Mouse (Mus musculus): Measurements from ENCODE around the gene Ltbp3. TPM values are rescaled to one million over a fixed set of nuclear protein-coding genes. Genes with fewer than 3 reads are reported as not detected.

Gene Ltbp3
- polyA plus RNA-seq, 1 experiment from 2014 or later, result 4.8 TPM

- H3K4me2 ChIP-seq, result peak overlapping the region; percentile 45
- 13% methylated on average over 34 of the region's 36 CpGs for WGBS
- ATAC-seq (ENCODE audit: low FRiP score) (peak; percentile 33; the same call in 1 of the 2 replicates), DNase-seq (ENCODE audit: low spot score, missing footprints) (peak; percentile 88)
- no peak overlapping the region for H3K27ac ChIP-seq (ENCODE audit: low read depth, low read length)
- peaks cover 26% of the 10 kb centered on the region for H3K27me3 ChIP-seq (ENCODE audit: control insufficient read depth, insufficient read depth, low read length)
- peaks cover 11% of the 10 kb centered on the region for H3K4me1 ChIP-seq (ENCODE audit: control insufficient read depth, insufficient read depth, low read length)
- peak overlapping the region; percentile 56 for H3K9ac ChIP-seq (ENCODE audit: low read length)
- H3K9me3 ChIP-seq (ENCODE audit: control insufficient read depth, low read length), result no peaks in the 10 kb centered on the region
- peaks cover 8% of the 10 kb centered on the region for H3K36me3 ChIP-seq (ENCODE audit: control insufficient read depth, insufficient read depth, low read length)
- H3K4me3 ChIP-seq (ENCODE audit: low read depth, low read length), result peak overlapping the region; percentile 18; the same call in 1 of the 2 replicates
Observed at GRCm38 (mm10) chr19:5756991-5757636, 16.4 kb downstream of the Ltbp3 start.

DNA sequence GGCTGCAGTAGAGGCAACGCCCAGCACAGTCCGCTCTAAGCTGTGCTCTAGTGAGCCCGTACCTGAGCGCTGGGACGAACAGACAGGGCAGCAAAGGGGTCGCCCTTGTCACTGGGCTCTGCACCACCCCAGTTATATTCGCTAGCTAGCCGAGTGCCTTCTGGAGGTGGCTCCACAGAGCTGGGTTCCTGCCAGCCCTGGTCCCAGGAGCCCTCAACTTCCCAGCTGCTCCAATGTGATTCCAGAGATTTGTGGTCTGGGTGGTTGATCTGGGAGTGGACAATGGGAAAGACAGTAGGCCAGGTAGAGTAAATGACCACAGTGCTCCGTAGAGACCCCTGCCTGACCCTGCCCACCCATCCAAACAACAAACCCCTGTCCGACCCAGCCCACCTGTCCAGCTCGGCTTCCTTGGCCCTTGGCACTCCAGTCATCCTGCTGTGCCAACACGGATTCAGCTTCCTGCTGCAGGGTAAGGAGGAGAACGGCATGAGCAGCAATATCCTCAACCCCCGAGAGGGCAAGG lies 18.2 kb downstream of the Ltbp3 start:
- Histone ChIP-seq H3K27ac (ENCODE audit: low read depth, low read length) (no peak overlapping the region), H3K36me3 (ENCODE audit: control insufficient read depth, insufficient read depth, low read length) (peaks cover 16% of the 10 kb centered on the region), H3K9me3 (ENCODE audit: control insufficient read depth, low read length) (no peaks in the 10 kb centered on the region), H3K4me3 (ENCODE audit: low read depth, low read length) (no peak overlapping the region), H3K4me2 (no peak overlapping the region), H3K27me3 (ENCODE audit: control insufficient read depth, insufficient read depth, low read length) (peaks cover 22% of the 10 kb centered on the region), H3K4me1 (ENCODE audit: control insufficient read depth, insufficient read depth, low read length) (peaks cover 11% of the 10 kb centered on the region), H3K9ac (ENCODE audit: low read length) (no peak overlapping the region)
- ATAC-seq (ENCODE audit: low FRiP score) (no peak), DNase-seq (ENCODE audit: low spot score, missing footprints) (no peak)
- WGBS, result 91% methylated on average over 14 of the region's 14 CpGs

DNA sequence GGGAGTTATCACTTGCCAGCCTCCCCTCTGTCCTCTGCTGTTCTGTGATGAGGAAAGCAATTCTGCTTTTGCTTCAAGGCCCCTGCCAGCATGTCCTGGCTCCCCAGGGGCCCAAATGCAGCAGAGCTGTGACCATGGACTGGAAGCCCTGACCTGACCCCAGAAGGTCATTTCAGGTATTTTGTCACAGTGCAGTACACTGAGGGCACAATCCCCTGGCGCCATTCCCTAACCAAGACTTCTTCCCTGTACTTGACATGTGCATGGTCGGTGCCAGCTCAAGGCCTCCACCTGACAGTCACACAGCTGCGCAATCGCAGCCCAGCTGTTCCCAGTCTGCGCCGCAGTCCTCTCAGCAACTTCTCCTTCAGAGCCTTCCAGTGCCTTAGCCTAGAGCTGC lies 22.5 kb downstream of the Ltbp3 start:
- Histone ChIP-seq H3K27ac (ENCODE audit: low read depth, low read length) (no peak overlapping the region), H3K27me3 (ENCODE audit: control insufficient read depth, insufficient read depth, low read length) (peaks cover under 1% of the 10 kb centered on the region; the same call in 1 of the 2 replicates), H3K4me3 (ENCODE audit: low read depth, low read length) (no peak overlapping the region), H3K4me1 (ENCODE audit: control insufficient read depth, insufficient read depth, low read length) (no peaks in the 10 kb centered on the region), H3K4me2 (no peak overlapping the region), H3K36me3 (ENCODE audit: control insufficient read depth, insufficient read depth, low read length) (peaks cover 30% of the 10 kb centered on the region), H3K9me3 (ENCODE audit: control insufficient read depth, low read length) (no peaks in the 10 kb centered on the region), H3K9ac (ENCODE audit: low read length) (no peak overlapping the region)
- DNase-seq (ENCODE audit: low spot score, missing footprints) (no peak), ATAC-seq (ENCODE audit: low FRiP score) (no peak)
- WGBS, result 95% methylated on average over 6 of the region's 6 CpGs

- DNase-seq (ENCODE audit: low spot score, missing footprints), result no peak
- no peaks in the 10 kb centered on the region for H3K9me3 ChIP-seq (ENCODE audit: control insufficient read depth, low read length)
- H3K4me2 ChIP-seq, result no peak overlapping the region
- 91% methylated on average over 4 of the region's 4 CpGs for WGBS
- H3K27me3 ChIP-seq (ENCODE audit: control insufficient read depth, insufficient read depth, low read length), result no peaks in the 10 kb centered on the region
- no peak for ATAC-seq (ENCODE audit: low FRiP score)
- no peak overlapping the region for H3K4me3 ChIP-seq (ENCODE audit: low read depth, low read length)
- H3K27ac ChIP-seq (ENCODE audit: low read depth, low read length), result no peak overlapping the region
- H3K9ac ChIP-seq (ENCODE audit: low read length), result no peak overlapping the region
- H3K4me1 ChIP-seq (ENCODE audit: control insufficient read depth, insufficient read depth, low read length), result peaks cover 9% of the 10 kb centered on the region
- H3K36me3 ChIP-seq (ENCODE audit: control insufficient read depth, insufficient read depth, low read length), result peaks cover 28% of the 10 kb centered on the region
Observed at GRCm38 (mm10) chr19:5767271-5767670, 26.6 kb downstream of the Ltbp3 start.

GRCm38 (mm10) chr19:5770311-5770710 lies 29.6 kb downstream of the Ltbp3 start:
- no peak overlapping the region for H3K27ac ChIP-seq (ENCODE audit: low read depth, low read length)
- ATAC-seq (ENCODE audit: low FRiP score), result no peak

DNA sequence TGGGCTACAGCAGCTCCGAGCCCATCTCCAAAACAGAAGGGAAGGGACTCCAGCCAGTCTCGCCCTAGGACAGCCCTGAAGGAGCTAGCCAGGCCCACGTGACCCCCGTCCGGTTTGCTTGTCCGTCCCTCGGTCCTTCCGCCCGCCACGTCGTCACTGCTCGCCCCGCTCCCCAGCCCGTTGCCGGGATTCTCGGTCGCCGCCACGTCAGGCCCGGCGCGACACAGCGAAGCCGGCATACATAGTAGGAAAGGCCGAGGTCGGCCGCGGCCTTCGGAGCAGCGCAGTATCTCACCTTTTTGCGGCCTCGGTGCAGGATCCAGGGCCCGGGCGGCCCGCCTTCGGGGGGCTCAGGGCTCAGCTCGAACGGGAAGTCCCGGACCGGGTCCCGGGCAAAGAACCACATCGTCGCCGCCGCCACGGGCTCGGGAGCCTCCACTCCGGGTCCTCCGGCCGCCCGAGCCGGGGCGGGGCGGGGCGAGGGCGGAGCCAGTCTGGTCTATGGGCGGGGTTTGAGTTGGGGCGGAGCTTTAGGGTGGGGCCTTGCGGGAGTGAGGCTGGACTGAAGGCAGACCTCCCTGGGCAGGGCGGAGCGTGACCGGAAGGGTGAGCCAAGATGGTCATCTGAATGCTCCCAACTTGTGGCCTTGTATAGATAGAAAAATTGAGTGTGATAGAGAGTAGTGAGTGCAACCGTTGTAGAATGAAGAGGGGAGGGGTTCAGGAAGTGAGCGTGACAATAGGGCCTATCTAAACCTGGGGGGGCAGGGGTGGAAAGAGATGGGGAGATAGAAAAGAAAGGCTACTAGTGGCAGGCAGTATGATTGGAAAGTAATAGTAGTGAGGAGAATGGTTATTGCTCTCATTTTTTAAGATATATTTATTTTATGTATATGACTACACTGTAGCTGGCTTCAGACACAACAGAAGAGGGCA lies 30.5 kb downstream of the Ltbp3 start, which contains the start of gene Scyl1:
Gene Scyl1, minus strand, starts transcription at position 495 of the 936 bp plus-strand sequence.
- H3K4me3 ChIP-seq (ENCODE audit: low read depth, low read length), result peak within 1 kb of the TSS; percentile 71
- no peaks in the 10 kb centered on the region for H3K27me3 ChIP-seq (ENCODE audit: control insufficient read depth, insufficient read depth, low read length)
- ATAC-seq (ENCODE audit: low FRiP score) (peak; percentile 97), DNase-seq (ENCODE audit: low spot score, missing footprints) (peak; percentile 100)
- peaks cover 9% of the 10 kb centered on the region for H3K4me1 ChIP-seq (ENCODE audit: control insufficient read depth, insufficient read depth, low read length)
- WGBS, result under 1% methylated on average over 64 of the region's 64 CpGs
- H3K9me3 ChIP-seq (ENCODE audit: control insufficient read depth, low read length), result no peaks in the 10 kb centered on the region
- H3K36me3 ChIP-seq (ENCODE audit: control insufficient read depth, insufficient read depth, low read length), result peaks cover 4% of the 10 kb centered on the region; the same call in 1 of the 2 replicates
- peak within 1 kb of the TSS; percentile 70 for H3K9ac ChIP-seq (ENCODE audit: low read length)
- H3K27ac ChIP-seq (ENCODE audit: low read depth, low read length), result peak within 1 kb of the TSS; percentile 15; the same call in 1 of the 2 replicates
- peak within 1 kb of the TSS; percentile 81 for H3K4me2 ChIP-seq

More at GRCm38 (mm10) chr19:5770311-5770710, 29.6 kb downstream of the Ltbp3 start:
- WGBS, result 57% methylated on average over 9 of the region's 9 CpGs
- no peaks in the 10 kb centered on the region for H3K9me3 ChIP-seq (ENCODE audit: control insufficient read depth, low read length)
- H3K4me1 ChIP-seq (ENCODE audit: control insufficient read depth, insufficient read depth, low read length), result peaks cover 9% of the 10 kb centered on the region
- DNase-seq (ENCODE audit: low spot score, missing footprints), result no peak
- peak overlapping the region; percentile 71 for H3K4me3 ChIP-seq (ENCODE audit: low read depth, low read length)
- no peaks in the 10 kb centered on the region for H3K27me3 ChIP-seq (ENCODE audit: control insufficient read depth, insufficient read depth, low read length)
- H3K9ac ChIP-seq (ENCODE audit: low read length), result peak overlapping the region; percentile 70
- H3K4me2 ChIP-seq, result peak overlapping the region; percentile 81
- peaks cover 10% of the 10 kb centered on the region for H3K36me3 ChIP-seq (ENCODE audit: control insufficient read depth, insufficient read depth, low read length)

DNA sequence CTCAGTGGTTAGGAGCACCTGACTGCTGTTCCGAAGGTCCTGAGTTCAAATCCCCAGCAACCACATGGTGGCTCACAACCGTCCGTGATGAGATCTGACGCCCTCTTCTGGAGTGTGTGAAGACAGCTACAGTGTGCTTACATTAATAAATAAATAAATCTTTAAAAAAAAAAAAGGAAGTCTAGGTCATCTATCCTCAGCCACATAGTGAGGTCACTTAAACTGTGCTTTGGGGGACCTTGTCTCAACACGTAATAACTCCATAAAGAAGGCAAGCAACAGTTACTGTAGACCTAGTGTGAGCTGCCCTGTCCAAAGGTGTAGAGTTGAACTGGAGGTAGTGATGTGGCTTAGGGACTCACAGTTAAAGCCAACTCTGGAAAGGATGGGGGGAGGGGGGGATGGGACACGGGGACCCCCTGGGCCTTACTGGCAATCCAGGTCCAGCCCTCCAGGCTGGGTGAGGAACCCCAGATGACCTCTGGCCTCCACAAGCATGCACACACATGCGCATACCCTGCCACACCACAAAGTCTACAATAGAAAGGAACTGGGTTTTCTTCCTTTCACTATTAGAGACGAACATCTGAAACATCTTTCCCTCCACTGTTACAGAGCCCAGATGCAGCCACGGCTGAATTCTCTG lies 36.8 kb downstream of the Ltbp3 start:
- ATAC-seq (ENCODE audit: low FRiP score), result no peak
- Histone ChIP-seq H3K4me1 (ENCODE audit: control insufficient read depth, insufficient read depth, low read length) (no peaks in the 10 kb centered on the region), H3K4me2 (no peak overlapping the region), H3K9ac (ENCODE audit: low read length) (no peak overlapping the region), H3K4me3 (ENCODE audit: low read depth, low read length) (no peak overlapping the region), H3K36me3 (ENCODE audit: control insufficient read depth, insufficient read depth, low read length) (no peaks in the 10 kb centered on the region), H3K9me3 (ENCODE audit: control insufficient read depth, low read length) (no peaks in the 10 kb centered on the region), H3K27me3 (ENCODE audit: control insufficient read depth, insufficient read depth, low read length) (no peaks in the 10 kb centered on the region), H3K27ac (ENCODE audit: low read depth, low read length) (no peak overlapping the region)
- 86% methylated on average over 9 of the region's 9 CpGs for WGBS
- no peak for DNase-seq (ENCODE audit: low spot score, missing footprints)

- WGBS, result 45% methylated on average over 8 of the region's 8 CpGs
- H3K9ac ChIP-seq (ENCODE audit: low read length), result no peak overlapping the region
- H3K9me3 ChIP-seq (ENCODE audit: control insufficient read depth, low read length), result no peaks in the 10 kb centered on the region
Observed at GRCm38 (mm10) chr19:5778312-5778711, 37.6 kb downstream of the Ltbp3 start.

More at GRCm38 (mm10) chr19:5778312-5778711, 37.6 kb downstream of the Ltbp3 start:
- no peak for ATAC-seq (ENCODE audit: low FRiP score)
- no peaks in the 10 kb centered on the region for H3K4me1 ChIP-seq (ENCODE audit: control insufficient read depth, insufficient read depth, low read length)
- no peak for DNase-seq (ENCODE audit: low spot score, missing footprints)
- H3K27ac ChIP-seq (ENCODE audit: low read depth, low read length), result no peak overlapping the region
- no peak overlapping the region for H3K4me3 ChIP-seq (ENCODE audit: low read depth, low read length)
- H3K4me2 ChIP-seq, result no peak overlapping the region
- H3K36me3 ChIP-seq (ENCODE audit: control insufficient read depth, insufficient read depth, low read length), result no peaks in the 10 kb centered on the region
- no peaks in the 10 kb centered on the region for H3K27me3 ChIP-seq (ENCODE audit: control insufficient read depth, insufficient read depth, low read length)
